Mouse (Mus musculus) testis, adult 2 months (tissue): ENCODE measurements around the gene Gpt2.

ENCODE experiments used
- CTCF ChIP-seq: fragments of 200-500 bp; IDR thresholded peaks from 2 replicates; pipeline ENCODE4 v1.5.1; 2012; ENCODE audit warnings: low read depth, mild to moderate bottlenecking, inconsistent platforms, low read length, moderate library complexity; ENCODE audit not compliant: control insufficient read depth, insufficient read depth, insufficient replicate concordance
- POLR2A ChIP-seq: fragments of 200-500 bp; IDR thresholded peaks from 2 replicates; pipeline ENCODE4 v1.6.1; 2012; ENCODE audit warnings: low read depth, mild to moderate bottlenecking, inconsistent platforms, low read length, moderate library complexity; ENCODE audit not compliant: control insufficient read depth

DNA sequence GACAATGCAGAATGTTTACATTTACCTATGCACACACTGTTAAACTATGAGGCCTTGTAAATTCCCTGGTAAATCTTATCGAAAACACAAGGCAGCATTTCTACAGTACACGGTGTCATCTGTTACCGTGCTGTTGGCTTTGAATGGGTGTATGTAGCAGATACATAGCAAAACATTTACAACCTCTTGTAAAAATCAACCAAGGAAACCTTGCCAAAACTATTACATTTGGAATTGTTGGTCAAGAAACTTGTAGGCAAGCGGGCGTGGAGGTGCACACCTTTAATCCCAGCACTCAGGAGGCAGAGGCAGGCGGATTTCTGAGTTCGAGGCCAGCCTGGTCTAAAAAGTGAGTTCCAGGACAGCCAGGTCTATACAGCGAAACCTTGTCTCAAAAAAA is 71.0 kb downstream of the Gpt2 start:
- no peak for TF ChIP-seq POLR2A
- no peak for TF ChIP-seq CTCF
